Mouse (Mus musculus) myocyte (in vitro differentiated cells): ENCODE data around the gene Mt2.

ENCODE experiments used
- E2F4 ChIP-seq: IDR thresholded peaks from one replicate; pipeline ENCODE4 v1.6.1; 2011; ENCODE audit warnings: mild to moderate bottlenecking, control low read depth, moderate library complexity; ENCODE audit not compliant: insufficient read depth
- MYOG ChIP-seq, 3 experiments: IDR thresholded peaks; one replicate each; pipeline ENCODE4 v1.6.1; 2011; ENCODE audit warnings: control low read depth in 2 of 3, low read depth in 2 of 3, mild to moderate bottlenecking in 2 of 3; ENCODE audit not compliant: insufficient read length in 2 of 3, control insufficient read depth in 1 of 3, insufficient read depth in 1 of 3
- POLR2A ChIP-seq: IDR thresholded peaks from one replicate; pipeline ENCODE4 v1.6.1; 2011; ENCODE audit warnings: low read depth, mild to moderate bottlenecking, control low read depth, moderate library complexity; ENCODE audit not compliant: insufficient read length
- SRF ChIP-seq: IDR thresholded peaks from one replicate; pipeline ENCODE4 v1.6.1; 2011; ENCODE audit warnings: low read depth; ENCODE audit not compliant: control insufficient read depth, insufficient read length
- TCF3 ChIP-seq: IDR thresholded peaks from one replicate; pipeline ENCODE4 v1.6.1; 2011; ENCODE audit warnings: low read depth, control low read depth; ENCODE audit not compliant: insufficient read length

- no peak for TF ChIP-seq POLR2A
- TF ChIP-seq MYOG (IDR thresholded peaks at IDR 0.05; ENCODE audit: control insufficient read depth in 1 of 3, insufficient read depth in 1 of 3, insufficient read length in 2 of 3, low read depth in 2 of 3): no peak
- no peak for TF ChIP-seq E2F4
- TF ChIP-seq TCF3: no peak
- TF ChIP-seq SRF: no peak
These were observed 22.2 kb downstream of the Mt2 start for GRCm38 (mm10) chr8:94194591-94195223.
